Mouse (Mus musculus) C3H10T1/2 (cell line): Measurements from ENCODE around the gene Cttnbp2nl. TPM values are rescaled to one million over a fixed set of nuclear protein-coding genes. Genes with fewer than 3 reads are reported as not detected.

Experiments
- polyA plus RNA-seq, 2 experiments: library from polyadenylated mRNA; unstranded; fragments of >200 nt; fragmentation: generic; extraction: Trizol; gene quantifications; one replicate each; pipeline ENCODE4 v1.2.1; 2012; ENCODE audit warnings: missing spikeins in 2 of 2

The Cttnbp2nl gene
- polyA plus RNA-seq, result 1 to 10 TPM in 1 of 2 experiments, under 1 TPM in 1; 0.69 to 6.4 TPM

GRCm38 (mm10) chr3:105052937-105053697 is at the start of gene Cttnbp2nl:
TSS of gene Cttnbp2nl (minus strand) at chr3:105053146.

GRCm38 (mm10) chr3:105066544-105066943 is 13.6 kb upstream of the Cttnbp2nl start, which contains the start of gene 4930564D02Rik:
TSS of gene 4930564D02Rik (plus strand) at chr3:105066844.

GRCm38 (mm10) chr3:104961066-104962059 is 91.6 kb downstream of the Cttnbp2nl start, which contains the start of gene Wnt2b:
TSS of gene Wnt2b (minus strand) at chr3:104961921.

Other genes with a start within 250 kb of the Cttnbp2nl start
- 10 to 100 TPM; 12.6 to 29.9 TPM for gene Mov10, start 234.6 kb downstream of the Cttnbp2nl start, polyA plus RNA-seq
- 1 to 10 TPM; 1.8 to 8.2 TPM for gene St7l, start 189.1 kb downstream of the Cttnbp2nl start, polyA plus RNA-seq
- 10 to 100 TPM in 1 of 2 experiments, 1 to 10 TPM in 1; 2.1 to 17.6 TPM for gene Capza1, start 188.6 kb downstream of the Cttnbp2nl start, polyA plus RNA-seq
- gene Wnt2b, start 91.2 kb downstream of the Cttnbp2nl start, polyA plus RNA-seq, result under 1 TPM; 0.01 to 0.26 TPM
- not detected for gene 4930564D02Rik, start 13.7 kb upstream of the Cttnbp2nl start, polyA plus RNA-seq